Mouse (Mus musculus) regulatory T cell (primary cell): ENCODE results near the gene Olfr575.

Source experiments
- in situ Hi-C: fragments of 300-600 bp; cut with MboI, MseI; formaldehyde crosslinking; loops from one replicate; pipeline ENCODE4 v1.15.1; 2025; ENCODE audit warnings: high pct_unique_total_duplicates

Gene Olfr575

GRCm38 (mm10) chr7:102958593-102958992, at the start of gene Olfr575:
Gene Olfr575, minus strand, starts transcription at chr7:102958775.
- in situ Hi-C loops: no loop called here

- in situ Hi-C loops: no loop called here
Observed at GRCm38 (mm10) chr7:102989224-102989623, 30.6 kb upstream of the Olfr575 start, which contains the start of gene Olfr578. Gene Olfr578, minus strand, starts transcription at chr7:102989324.

GRCm38 (mm10) chr7:102975843-102976242, 17.3 kb upstream of the Olfr575 start, which contains the start of gene Olfr577:
Gene Olfr577, minus strand, starts transcription at chr7:102975943.
- in situ Hi-C loops: no loop called here

- in situ Hi-C loops: no loop called here
Observed at GRCm38 (mm10) chr7:102974399-102974798, 15.8 kb upstream of the Olfr575 start.

GRCm38 (mm10) chr7:102962360-102962759, 3.8 kb upstream of the Olfr575 start, which contains the start of gene Olfr576:
Gene Olfr576, plus strand, starts transcription at chr7:102962660.
- in situ Hi-C loops: no loop called here

- in situ Hi-C loops: no loop called here
Observed at GRCm38 (mm10) chr7:102958137-102958536, 438 bp downstream of the Olfr575 start.

- in situ Hi-C loops: no loop called here
Observed at GRCm38 (mm10) chr7:102950732-102951131, 7.8 kb downstream of the Olfr575 start.

GRCm38 (mm10) chr7:102948167-102948566, 10.4 kb downstream of the Olfr575 start, which contains the start of gene Olfr574:
Gene Olfr574, plus strand, starts transcription at chr7:102948467.
- in situ Hi-C loops: no loop called here

GRCm38 (mm10) chr7:102943417-102943816, 15.2 kb downstream of the Olfr575 start:
- in situ Hi-C loops: no loop called here

GRCm38 (mm10) chr7:102942475-102942874, 16.1 kb downstream of the Olfr575 start, which contains the start of gene Olfr573-ps1:
Gene Olfr573-ps1, minus strand, starts transcription at chr7:102942575.
- in situ Hi-C loops: no loop called here

- in situ Hi-C loops: no loop called here
Observed at GRCm38 (mm10) chr7:102927105-102927504, 31.5 kb downstream of the Olfr575 start.

GRCm38 (mm10) chr7:102924109-102924508, 34.5 kb downstream of the Olfr575 start, which contains the start of gene Olfr572:
Gene Olfr572, plus strand, starts transcription at chr7:102924409.
- in situ Hi-C loops: loop anchor here (5.0 kb wide), 2 partner anchors 227 to 412 kb away; partner anchors contain the start of gene Olfr557

GRCm38 (mm10) chr7:102919632-102920031, 38.9 kb downstream of the Olfr575 start:
- in situ Hi-C loops: loop anchor here (5.0 kb wide), 2 partner anchors 222 to 407 kb away; partner anchors contain the start of gene Olfr557

GRCm38 (mm10) chr7:102917032-102917875, 41.3 kb downstream of the Olfr575 start, which contains the start of gene Olfr571:
Gene Olfr571, minus strand, starts transcription at chr7:102917536.
- in situ Hi-C loops: no loop called here

- in situ Hi-C loops: no loop called here
Observed at GRCm38 (mm10) chr7:102916405-102916804, 42.2 kb downstream of the Olfr575 start.

- in situ Hi-C loops: no loop called here
Observed at GRCm38 (mm10) chr7:102915261-102915660, 43.3 kb downstream of the Olfr575 start.
